Mouse (Mus musculus): Measurements from ENCODE around the gene Arid5a. TPM values are rescaled to one million over a fixed set of nuclear protein-coding genes. Genes with fewer than 3 reads are reported as not detected.
A peak's percentile ranks its signal among the peaks of the same experiment; 100 is the strongest.

Gene Arid5a
- polyA plus RNA-seq, 1 experiment from 2014 or later = 3.2 TPM

- Histone ChIP-seq H3K9ac (no peak overlapping the region), H3K9me3 (no peaks in the 10 kb centered on the region), H3K27ac (peak overlapping the region; percentile 93), H3K36me3 (no peaks in the 10 kb centered on the region), H3K4me1 (replicated peaks) (peaks cover 49% of the 10 kb centered on the region), H3K4me2 (replicated peaks) (peak overlapping the region; percentile 54), H3K27me3 (replicated peaks) (no peaks in the 10 kb centered on the region), H3K4me3 (replicated peaks) (peak overlapping the region; percentile 32)
- peak; percentile 65 for ATAC-seq
- WGBS = 33% methylated on average over 5 of the region's 5 CpGs
These were observed 35.0 kb upstream of the Arid5a start for GRCm38 (mm10) chr1:36272546-36272945.

GRCm38 (mm10) chr1:36273288-36273687 lies 34.2 kb upstream of the Arid5a start:
- WGBS = 3% methylated on average over 9 of the region's 9 CpGs
- H3K9me3 ChIP-seq = no peaks in the 10 kb centered on the region
- peak overlapping the region; percentile 93 for H3K27ac ChIP-seq
- no peaks in the 10 kb centered on the region for H3K36me3 ChIP-seq
- peak overlapping the region; percentile 33 for H3K9ac ChIP-seq
- peak overlapping the region; percentile 54 for H3K4me2 ChIP-seq (replicated peaks)
- peaks cover 49% of the 10 kb centered on the region for H3K4me1 ChIP-seq (replicated peaks)
- H3K27me3 ChIP-seq (replicated peaks) = no peaks in the 10 kb centered on the region
- no peak; the same call in 1 of the 2 replicates for ATAC-seq
- peak overlapping the region; percentile 32 for H3K4me3 ChIP-seq (replicated peaks)

- H3K4me1 ChIP-seq (replicated peaks) = peaks cover 44% of the 10 kb centered on the region
- H3K4me3 ChIP-seq (replicated peaks) = peak within 1 kb of the TSS; percentile 32
- H3K27ac ChIP-seq = peak within 1 kb of the TSS; percentile 93
- 72% methylated on average over 5 of the region's 5 CpGs for WGBS
- H3K9ac ChIP-seq = peak within 1 kb of the TSS; percentile 33
- no peaks in the 10 kb centered on the region for H3K9me3 ChIP-seq
- ATAC-seq = peak; percentile 51
- H3K27me3 ChIP-seq (replicated peaks) = no peaks in the 10 kb centered on the region
- no peaks in the 10 kb centered on the region for H3K36me3 ChIP-seq
- H3K4me2 ChIP-seq (replicated peaks) = peak within 1 kb of the TSS; percentile 54
These were observed 33.1 kb upstream of the Arid5a start, which contains the start of gene Neurl3 for GRCm38 (mm10) chr1:36274455-36274854. Gene Neurl3 (minus strand): TSS chr1:36274679.

GRCm38 (mm10) chr1:36275635-36276389 lies 31.7 kb upstream of the Arid5a start:
- no peaks in the 10 kb centered on the region for H3K36me3 ChIP-seq
- no peaks in the 10 kb centered on the region for H3K9me3 ChIP-seq
- H3K27me3 ChIP-seq (replicated peaks) = no peaks in the 10 kb centered on the region
- ATAC-seq = peak; percentile 30
- no peak overlapping the region for H3K9ac ChIP-seq
- peaks cover 35% of the 10 kb centered on the region for H3K4me1 ChIP-seq (replicated peaks)
- H3K27ac ChIP-seq = peak overlapping the region; percentile 45
- H3K4me3 ChIP-seq (replicated peaks) = no peak overlapping the region
- WGBS = 56% methylated on average over 13 of the region's 13 CpGs
- no peak overlapping the region for H3K4me2 ChIP-seq (replicated peaks)

- Histone ChIP-seq H3K27ac (no peak overlapping the region), H3K4me2 (replicated peaks) (no peak overlapping the region), H3K4me1 (replicated peaks) (peaks cover 20% of the 10 kb centered on the region), H3K27me3 (replicated peaks) (no peaks in the 10 kb centered on the region), H3K9me3 (no peaks in the 10 kb centered on the region), H3K36me3 (no peaks in the 10 kb centered on the region), H3K9ac (no peak overlapping the region), H3K4me3 (replicated peaks) (no peak overlapping the region)
- ATAC-seq = no peak
- 30% methylated on average over 7 of the region's 7 CpGs for WGBS
These were observed 30.1 kb upstream of the Arid5a start for GRCm38 (mm10) chr1:36277267-36278060.

- Histone ChIP-seq H3K4me2 (replicated peaks) (no peak overlapping the region), H3K9ac (no peak overlapping the region), H3K9me3 (no peaks in the 10 kb centered on the region), H3K4me3 (replicated peaks) (no peak overlapping the region), H3K36me3 (no peaks in the 10 kb centered on the region), H3K27me3 (replicated peaks) (no peaks in the 10 kb centered on the region), H3K27ac (no peak overlapping the region), H3K4me1 (replicated peaks) (peaks cover 11% of the 10 kb centered on the region; the same call in 1 of the 2 replicates)
- ATAC-seq = no peak
- WGBS = 19% methylated on average over 3 of the region's 3 CpGs
These were observed 28.3 kb upstream of the Arid5a start for GRCm38 (mm10) chr1:36279202-36279601.

- Histone ChIP-seq H3K9ac (no peak overlapping the region), H3K9me3 (no peaks in the 10 kb centered on the region), H3K4me2 (replicated peaks) (no peak overlapping the region), H3K27ac (no peak overlapping the region), H3K27me3 (replicated peaks) (no peaks in the 10 kb centered on the region), H3K4me1 (replicated peaks) (no peaks in the 10 kb centered on the region), H3K4me3 (replicated peaks) (no peak overlapping the region), H3K36me3 (no peaks in the 10 kb centered on the region)
- no peak for ATAC-seq
- WGBS = 92% methylated on average over 3 of the region's 3 CpGs
These were observed 26.6 kb upstream of the Arid5a start for GRCm38 (mm10) chr1:36280938-36281337.

GRCm38 (mm10) chr1:36281849-36282248 lies 25.7 kb upstream of the Arid5a start:
- 88% methylated on average over 6 of the region's 6 CpGs for WGBS
- Histone ChIP-seq H3K9me3 (no peaks in the 10 kb centered on the region), H3K4me1 (replicated peaks) (no peaks in the 10 kb centered on the region), H3K27ac (no peak overlapping the region), H3K36me3 (no peaks in the 10 kb centered on the region), H3K9ac (no peak overlapping the region), H3K4me2 (replicated peaks) (no peak overlapping the region), H3K4me3 (replicated peaks) (no peak overlapping the region), H3K27me3 (replicated peaks) (no peaks in the 10 kb centered on the region)
- ATAC-seq = no peak

- H3K9me3 ChIP-seq = no peaks in the 10 kb centered on the region
- 0 out of 2 replicates have a peak, but pooled peaks cover 6% of the 10 kb centered on the region for H3K27me3 ChIP-seq (replicated peaks)
- 92% methylated on average over 8 of the region's 8 CpGs for WGBS
These were observed 14.1 kb upstream of the Arid5a start for GRCm38 (mm10) chr1:36293470-36293869.

GRCm38 (mm10) chr1:36294402-36294801 lies 13.1 kb upstream of the Arid5a start:
- Histone ChIP-seq H3K9me3 (no peaks in the 10 kb centered on the region), H3K4me3 (replicated peaks) (no peak overlapping the region), H3K27me3 (replicated peaks) (0 out of 2 replicates have a peak, but pooled peaks cover 12% of the 10 kb centered on the region), H3K4me1 (replicated peaks) (no peaks in the 10 kb centered on the region), H3K4me2 (replicated peaks) (no peak overlapping the region), H3K36me3 (no peaks in the 10 kb centered on the region), H3K27ac (no peak overlapping the region), H3K9ac (no peak overlapping the region)
- WGBS = 61% methylated on average over 3 of the region's 3 CpGs
- ATAC-seq = no peak

More at GRCm38 (mm10) chr1:36293470-36293869, 14.1 kb upstream of the Arid5a start:
- no peak overlapping the region for H3K4me2 ChIP-seq (replicated peaks)
- H3K27ac ChIP-seq = no peak overlapping the region
- ATAC-seq = no peak
- H3K4me3 ChIP-seq (replicated peaks) = no peak overlapping the region
- H3K36me3 ChIP-seq = no peaks in the 10 kb centered on the region
- H3K9ac ChIP-seq = no peak overlapping the region
- H3K4me1 ChIP-seq (replicated peaks) = no peaks in the 10 kb centered on the region

GRCm38 (mm10) chr1:36296466-36297149 lies 10.9 kb upstream of the Arid5a start:
- no peak overlapping the region for H3K4me3 ChIP-seq (replicated peaks)
- H3K4me2 ChIP-seq (replicated peaks) = no peak overlapping the region
- no peak for ATAC-seq
- no peaks in the 10 kb centered on the region for H3K4me1 ChIP-seq (replicated peaks)
- no peak overlapping the region for H3K9ac ChIP-seq
- no peak overlapping the region for H3K27ac ChIP-seq
- no peaks in the 10 kb centered on the region for H3K9me3 ChIP-seq
- H3K27me3 ChIP-seq (replicated peaks) = 0 out of 2 replicates have a peak, but pooled peaks cover 12% of the 10 kb centered on the region
- no peaks in the 10 kb centered on the region for H3K36me3 ChIP-seq
- 60% methylated on average over 9 of the region's 9 CpGs for WGBS

GRCm38 (mm10) chr1:36298107-36298506 lies 9.4 kb upstream of the Arid5a start:
- no peak overlapping the region for H3K4me3 ChIP-seq (replicated peaks)
- H3K27me3 ChIP-seq (replicated peaks) = 0 out of 2 replicates have a peak, but pooled peaks cover 15% of the 10 kb centered on the region
- H3K9me3 ChIP-seq = no peaks in the 10 kb centered on the region
- 80% methylated on average over 4 of the region's 4 CpGs for WGBS
- no peak for ATAC-seq
- H3K4me2 ChIP-seq (replicated peaks) = no peak overlapping the region
- no peak overlapping the region for H3K9ac ChIP-seq
- no peak overlapping the region for H3K27ac ChIP-seq
- H3K4me1 ChIP-seq (replicated peaks) = peaks cover 3% of the 10 kb centered on the region; the same call in 1 of the 2 replicates
- H3K36me3 ChIP-seq = no peaks in the 10 kb centered on the region
